Mouse (Mus musculus): ENCODE measurements around the gene Hist1h2bh. TPM values are rescaled to one million over a fixed set of nuclear protein-coding genes. Genes with fewer than 3 reads are reported as not detected.
"Not testable (repeated sequence)": the region's sequence is repeated elsewhere in the genome, so short reads cannot be mapped to it uniquely, and the experiment has no call there.

Hist1h2bh gene
- polyA plus RNA-seq, 1 experiment from 2014 or later: not detected

DNA sequence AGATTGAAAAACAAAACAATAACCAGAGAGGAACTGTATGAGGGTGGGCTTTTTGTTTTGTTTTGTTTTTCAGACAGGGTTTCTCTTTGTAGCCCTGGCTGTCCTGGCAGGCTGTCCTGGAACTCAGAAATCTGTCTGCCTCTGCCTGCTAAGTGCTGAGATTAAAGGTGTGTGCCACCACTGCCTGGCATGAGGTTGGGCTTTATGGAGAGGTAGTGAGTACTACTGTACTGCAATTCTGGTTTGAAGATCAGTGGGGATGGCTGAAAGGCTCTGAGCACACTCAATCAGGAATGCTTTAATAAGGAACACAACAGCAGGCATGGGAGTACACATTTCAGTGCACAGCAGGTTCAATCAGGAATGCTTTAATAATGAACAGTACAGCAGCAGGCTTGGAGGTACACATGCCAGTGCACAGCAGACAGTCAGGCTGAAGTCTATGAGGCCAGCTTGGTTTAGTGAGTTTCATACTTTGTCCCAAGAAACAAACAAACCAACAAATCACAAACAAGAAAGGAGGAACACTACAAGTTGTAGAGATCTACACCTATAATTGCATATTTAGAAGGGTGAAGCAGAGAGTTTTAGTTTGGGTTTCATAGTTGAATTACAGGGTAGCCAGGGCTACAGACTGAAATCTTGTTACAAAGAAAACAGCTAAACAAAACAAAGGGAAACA lies 40.3 kb upstream of the Hist1h2bh start:
- H3K4me3 ChIP-seq (replicated peaks; ENCODE audit: low read length): no peak overlapping the region
- no peaks in the 10 kb centered on the region for H3K36me3 ChIP-seq (replicated peaks; ENCODE audit: control insufficient read depth, insufficient read depth)
- H3K9me3 ChIP-seq (ENCODE audit: control insufficient read depth, low read length): no peaks in the 10 kb centered on the region
- DNase-seq (ENCODE audit: low spot score) (no peak), ATAC-seq (ENCODE audit: low FRiP score) (no peak)
- H3K27ac ChIP-seq: no peak overlapping the region
- H3K4me1 ChIP-seq (replicated peaks; ENCODE audit: control insufficient read depth, insufficient read depth, low read length): peaks cover 36% of the 10 kb centered on the region
- 0 out of 2 replicates have a peak overlapping the region, but pooled peaks have one; percentile 99 for H3K4me2 ChIP-seq (replicated peaks)
- H3K27me3 ChIP-seq (ENCODE audit: control insufficient read depth, insufficient read depth, low read length): no peaks in the 10 kb centered on the region
- no peak overlapping the region for H3K9ac ChIP-seq

DNA sequence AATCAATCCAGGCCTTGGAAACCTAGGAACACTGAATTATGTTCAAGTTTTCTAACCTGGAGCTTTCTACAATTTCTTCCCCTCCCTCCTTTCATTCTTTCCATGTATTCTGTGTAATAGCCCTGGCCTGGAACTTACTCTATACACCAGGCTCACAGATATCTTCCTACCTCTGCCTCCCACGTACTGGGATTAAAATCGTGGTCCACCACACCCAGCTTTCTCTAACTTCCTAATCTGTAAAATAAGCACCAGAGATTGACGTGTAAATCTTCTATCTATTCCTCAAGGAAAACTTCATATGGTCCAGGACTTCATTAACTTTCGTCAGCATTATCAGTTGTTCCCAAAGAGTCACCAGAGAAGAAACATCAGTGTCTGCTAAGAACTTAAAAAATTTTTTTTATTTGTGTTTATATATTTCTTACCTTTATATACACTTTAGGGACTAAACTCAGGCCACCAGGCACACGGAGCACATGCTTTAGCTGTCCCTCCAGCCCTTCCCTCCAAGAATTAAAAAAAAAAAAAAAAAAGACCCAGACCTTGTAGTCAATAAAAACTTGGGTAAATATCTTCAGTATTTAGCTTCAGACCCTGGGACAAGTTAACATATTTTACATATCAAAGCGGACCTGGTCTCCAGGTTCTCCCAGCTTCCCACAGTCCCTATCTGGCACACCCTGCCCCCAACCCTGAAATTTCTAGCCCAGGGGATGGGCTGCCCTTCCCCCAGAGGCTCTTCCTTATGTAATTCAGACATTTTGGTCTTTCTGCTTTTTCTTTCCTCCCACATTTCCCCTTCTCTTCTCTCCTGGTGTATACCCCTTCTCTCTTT lies 39.2 kb upstream of the Hist1h2bh start:
- Histone ChIP-seq H3K27ac (peak overlapping the region; percentile 82), H3K27me3 (ENCODE audit: control insufficient read depth, insufficient read depth, low read length) (no peaks in the 10 kb centered on the region), H3K4me2 (replicated peaks) (peak overlapping the region; percentile 99), H3K4me1 (replicated peaks; ENCODE audit: control insufficient read depth, insufficient read depth, low read length) (peaks cover 36% of the 10 kb centered on the region), H3K9me3 (ENCODE audit: control insufficient read depth, low read length) (no peaks in the 10 kb centered on the region), H3K4me3 (replicated peaks; ENCODE audit: low read length) (peak overlapping the region; percentile 45), H3K36me3 (replicated peaks; ENCODE audit: control insufficient read depth, insufficient read depth) (no peaks in the 10 kb centered on the region), H3K9ac (peak overlapping the region; percentile 70)
- DNase-seq (ENCODE audit: low spot score) (no peak), ATAC-seq (ENCODE audit: low FRiP score) (no peak)
- 4% methylated on average over 6 of the region's 6 CpGs for WGBS

DNA sequence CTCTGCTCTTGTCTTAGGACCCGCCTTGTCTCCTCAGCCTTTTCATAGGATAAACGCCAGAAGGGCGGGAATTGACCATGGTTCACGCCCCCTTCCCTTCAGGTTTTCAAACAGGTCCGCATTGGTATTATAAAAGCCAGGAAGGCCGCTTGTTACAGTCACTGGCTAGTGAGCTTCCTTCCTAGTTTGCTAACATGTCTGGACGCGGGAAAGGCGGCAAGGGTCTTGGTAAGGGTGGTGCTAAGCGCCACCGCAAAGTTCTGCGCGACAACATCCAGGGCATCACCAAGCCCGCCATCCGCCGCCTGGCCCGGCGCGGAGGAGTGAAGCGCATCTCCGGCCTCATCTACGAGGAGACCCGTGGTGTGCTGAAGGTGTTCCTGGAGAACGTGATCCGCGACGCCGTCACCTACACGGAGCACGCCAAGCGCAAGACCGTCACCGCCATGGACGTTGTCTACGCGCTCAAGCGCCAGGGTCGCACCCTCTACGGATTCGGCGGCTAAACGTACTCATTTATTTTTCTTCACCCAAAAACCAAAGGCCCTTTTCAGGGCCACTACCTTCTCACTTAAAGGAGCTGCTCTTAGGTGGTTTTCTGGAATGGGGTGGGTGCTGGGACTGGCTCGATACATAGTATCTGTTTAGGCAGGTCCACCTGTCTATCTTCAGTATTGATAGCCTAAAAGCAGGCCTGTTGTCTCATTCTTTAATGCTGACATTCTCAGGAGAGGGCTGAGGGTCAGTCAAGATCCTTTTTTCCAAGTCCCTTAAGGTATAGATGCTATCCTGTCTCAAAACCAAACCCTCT lies 38.4 kb upstream of the Hist1h2bh start, which contains the start of gene Hist1h4d:
Gene Hist1h4d (plus strand): TSS at position 191 of the 811 bp plus-strand sequence.
- ATAC-seq (ENCODE audit: low FRiP score) (peak; percentile 92), DNase-seq (ENCODE audit: low spot score) (peak; percentile 100)
- under 1% methylated on average over 43 of the region's 43 CpGs for WGBS

DNA sequence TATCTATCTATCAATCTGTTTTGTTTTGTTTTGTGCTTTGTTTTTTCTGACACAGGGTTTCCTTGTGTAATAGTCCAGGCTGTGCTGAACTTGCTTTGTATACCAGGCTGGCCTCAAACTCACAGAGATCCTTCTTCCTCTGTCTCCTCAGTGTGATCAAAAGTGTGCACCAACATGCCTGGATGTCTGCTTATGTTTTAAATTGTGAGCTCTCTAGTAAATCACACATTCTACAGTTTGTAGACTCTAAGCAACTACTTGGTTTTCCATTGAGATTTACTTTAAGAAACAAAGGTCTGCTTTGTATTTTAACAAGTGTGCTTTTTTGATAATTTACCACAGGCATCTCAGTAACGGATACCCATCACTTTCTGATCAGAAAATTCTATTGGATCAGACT lies 34.6 kb upstream of the Hist1h2bh start:
- H3K4me1 ChIP-seq (replicated peaks; ENCODE audit: control insufficient read depth, insufficient read depth, low read length): peaks cover 30% of the 10 kb centered on the region
- H3K27me3 ChIP-seq (ENCODE audit: control insufficient read depth, insufficient read depth, low read length): no peaks in the 10 kb centered on the region
- DNase-seq (ENCODE audit: low spot score): no peak
- H3K9ac ChIP-seq: no peak overlapping the region
- no peak overlapping the region for H3K4me2 ChIP-seq (replicated peaks)
- WGBS: 97% methylated on average over 1 of the region's 1 CpGs
- ATAC-seq (ENCODE audit: low FRiP score): no peak
- H3K27ac ChIP-seq: no peak overlapping the region
- H3K36me3 ChIP-seq (replicated peaks; ENCODE audit: control insufficient read depth, insufficient read depth): no peaks in the 10 kb centered on the region
- H3K4me3 ChIP-seq (replicated peaks; ENCODE audit: low read length): no peak overlapping the region
- no peaks in the 10 kb centered on the region for H3K9me3 ChIP-seq (ENCODE audit: control insufficient read depth, low read length)

More for the DNA sequence above, 38.4 kb upstream of the Hist1h2bh start, which contains the start of gene Hist1h4d:
- no peaks in the 10 kb centered on the region for H3K27me3 ChIP-seq (ENCODE audit: control insufficient read depth, insufficient read depth, low read length)
- peak within 1 kb of the TSS; percentile 45 for H3K4me3 ChIP-seq (replicated peaks; ENCODE audit: low read length)
- no peaks in the 10 kb centered on the region for H3K9me3 ChIP-seq (ENCODE audit: control insufficient read depth, low read length)
- H3K4me2 ChIP-seq (replicated peaks): peak within 1 kb of the TSS; percentile 99
- peak within 1 kb of the TSS; percentile 82 for H3K27ac ChIP-seq
- peaks cover 33% of the 10 kb centered on the region for H3K4me1 ChIP-seq (replicated peaks; ENCODE audit: control insufficient read depth, insufficient read depth, low read length)
- H3K9ac ChIP-seq: peak within 1 kb of the TSS; percentile 70
- H3K36me3 ChIP-seq (replicated peaks; ENCODE audit: control insufficient read depth, insufficient read depth): no peaks in the 10 kb centered on the region

DNA sequence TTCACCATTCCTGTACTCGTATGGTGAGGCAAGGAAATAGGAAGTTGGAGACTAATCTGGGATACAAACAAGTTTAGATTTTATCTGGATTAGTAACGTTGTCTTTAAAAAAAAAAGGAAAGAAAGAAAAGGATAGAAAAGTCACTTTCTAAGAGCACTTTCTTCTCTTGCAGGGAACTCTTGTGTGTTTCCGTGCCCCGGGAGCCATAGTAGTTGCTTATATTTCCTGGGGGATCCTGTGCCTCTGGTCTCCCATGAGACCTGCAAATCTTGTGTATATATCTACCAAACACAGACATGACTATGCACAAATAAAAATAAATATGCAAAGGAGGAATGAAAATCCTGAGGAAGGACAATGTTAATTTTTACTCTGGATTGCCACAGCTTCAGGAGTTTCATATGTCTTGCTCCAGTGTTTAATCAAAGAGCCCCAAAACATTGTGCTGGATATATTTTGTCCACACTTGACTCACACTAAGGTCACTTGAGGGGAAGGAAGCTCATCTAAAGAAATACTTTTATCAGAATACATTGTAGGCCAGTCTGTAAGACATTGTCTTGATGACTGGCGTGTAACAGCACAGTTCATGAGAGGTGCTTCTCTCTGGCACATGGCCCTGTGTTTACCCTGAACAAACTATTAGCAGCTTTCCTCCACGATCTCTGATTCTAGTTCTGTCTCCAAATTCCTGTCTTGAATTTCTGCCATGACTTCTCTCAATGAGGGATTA lies 33.9 kb upstream of the Hist1h2bh start:
- Histone ChIP-seq H3K9ac (0 out of 2 replicates have a peak overlapping the region, but pooled peaks have one; percentile 71), H3K4me1 (replicated peaks; ENCODE audit: control insufficient read depth, insufficient read depth, low read length) (peaks cover 30% of the 10 kb centered on the region), H3K36me3 (replicated peaks; ENCODE audit: control insufficient read depth, insufficient read depth) (no peaks in the 10 kb centered on the region), H3K27ac (no peak overlapping the region), H3K9me3 (ENCODE audit: control insufficient read depth, low read length) (no peaks in the 10 kb centered on the region), H3K27me3 (ENCODE audit: control insufficient read depth, insufficient read depth, low read length) (no peaks in the 10 kb centered on the region), H3K4me2 (replicated peaks) (peak overlapping the region; percentile 67), H3K4me3 (replicated peaks; ENCODE audit: low read length) (peak overlapping the region; percentile 35; the same call in 1 of the 2 replicates)
- 56% methylated on average over 6 of the region's 6 CpGs for whole genome bisulfite sequencing
- ATAC-seq (ENCODE audit: low FRiP score) (no peak), DNase-seq (ENCODE audit: low spot score) (no peak)

DNA sequence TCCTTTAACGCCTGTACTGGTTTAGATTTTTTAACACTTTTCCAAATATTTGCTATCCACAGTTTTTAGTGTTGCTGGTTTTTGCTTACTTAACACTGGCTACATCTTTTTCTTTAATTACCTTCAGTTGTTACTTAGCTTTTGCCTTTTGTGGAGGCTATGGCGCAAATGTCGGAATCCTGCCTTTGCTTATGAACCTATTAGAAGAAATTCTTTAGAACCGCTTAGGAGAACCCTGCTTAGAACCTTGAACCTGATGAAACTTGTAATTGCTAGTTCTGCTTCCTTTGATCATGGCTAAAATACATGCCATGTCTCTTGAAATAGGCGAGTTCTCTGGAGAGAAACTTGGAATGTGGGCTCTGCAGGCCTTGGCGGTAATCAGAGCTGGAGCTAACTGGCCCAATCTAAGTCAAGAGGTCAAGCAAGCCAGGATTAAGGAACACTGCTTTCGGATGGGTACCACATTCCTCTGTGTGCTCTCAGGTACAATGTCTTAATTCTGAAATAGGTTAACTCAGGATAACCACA lies 33.2 kb upstream of the Hist1h2bh start:
- H3K4me1 ChIP-seq (replicated peaks; ENCODE audit: control insufficient read depth, insufficient read depth, low read length): peaks cover 29% of the 10 kb centered on the region
- H3K27ac ChIP-seq: peak overlapping the region; percentile 67
- H3K9ac ChIP-seq: peak overlapping the region; percentile 71
- no peaks in the 10 kb centered on the region for H3K9me3 ChIP-seq (ENCODE audit: control insufficient read depth, low read length)
- no peaks in the 10 kb centered on the region for H3K36me3 ChIP-seq (replicated peaks; ENCODE audit: control insufficient read depth, insufficient read depth)
- DNase-seq (ENCODE audit: low spot score): no peak
- no peak for ATAC-seq (ENCODE audit: low FRiP score)
- peak overlapping the region; percentile 67 for H3K4me2 ChIP-seq (replicated peaks)
- H3K4me3 ChIP-seq (replicated peaks; ENCODE audit: low read length): peak overlapping the region; percentile 35
- H3K27me3 ChIP-seq (ENCODE audit: control insufficient read depth, insufficient read depth, low read length): no peaks in the 10 kb centered on the region
- 6% methylated on average over 7 of the region's 7 CpGs for WGBS

DNA sequence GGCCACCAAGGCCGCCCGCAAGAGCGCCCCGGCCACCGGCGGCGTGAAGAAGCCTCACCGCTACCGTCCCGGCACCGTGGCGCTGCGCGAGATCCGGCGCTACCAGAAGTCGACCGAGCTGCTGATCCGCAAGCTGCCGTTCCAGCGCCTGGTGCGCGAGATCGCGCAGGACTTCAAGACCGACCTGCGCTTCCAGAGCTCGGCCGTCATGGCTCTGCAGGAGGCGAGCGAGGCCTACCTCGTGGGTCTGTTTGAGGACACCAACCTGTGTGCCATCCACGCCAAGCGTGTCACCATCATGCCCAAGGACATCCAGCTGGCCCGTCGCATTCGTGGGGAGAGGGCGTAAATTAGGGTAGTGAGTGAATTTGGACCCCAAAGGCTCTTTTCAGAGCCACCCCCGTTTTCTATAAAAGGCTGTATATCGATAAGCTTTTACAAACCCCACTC lies 32.7 kb upstream of the Hist1h2bh start:
- DNase-seq (ENCODE audit: low spot score); ATAC-seq (ENCODE audit: low FRiP score); H3K36me3 ChIP-seq (replicated peaks; ENCODE audit: control insufficient read depth, insufficient read depth); H3K27me3 ChIP-seq (ENCODE audit: control insufficient read depth, insufficient read depth, low read length); H3K9me3 ChIP-seq (ENCODE audit: control insufficient read depth, low read length): not testable (repeated sequence)
- Histone ChIP-seq H3K4me1 (replicated peaks; ENCODE audit: control insufficient read depth, insufficient read depth, low read length) (peaks cover 29% of the 10 kb centered on the region), H3K4me3 (replicated peaks; ENCODE audit: low read length) (peak overlapping the region; percentile 35), H3K9ac (peak overlapping the region; percentile 71), H3K27ac (peak overlapping the region; percentile 67), H3K4me2 (replicated peaks) (peak overlapping the region; percentile 67)
- WGBS: under 1% methylated on average over 8 of the region's 40 CpGs

DNA sequence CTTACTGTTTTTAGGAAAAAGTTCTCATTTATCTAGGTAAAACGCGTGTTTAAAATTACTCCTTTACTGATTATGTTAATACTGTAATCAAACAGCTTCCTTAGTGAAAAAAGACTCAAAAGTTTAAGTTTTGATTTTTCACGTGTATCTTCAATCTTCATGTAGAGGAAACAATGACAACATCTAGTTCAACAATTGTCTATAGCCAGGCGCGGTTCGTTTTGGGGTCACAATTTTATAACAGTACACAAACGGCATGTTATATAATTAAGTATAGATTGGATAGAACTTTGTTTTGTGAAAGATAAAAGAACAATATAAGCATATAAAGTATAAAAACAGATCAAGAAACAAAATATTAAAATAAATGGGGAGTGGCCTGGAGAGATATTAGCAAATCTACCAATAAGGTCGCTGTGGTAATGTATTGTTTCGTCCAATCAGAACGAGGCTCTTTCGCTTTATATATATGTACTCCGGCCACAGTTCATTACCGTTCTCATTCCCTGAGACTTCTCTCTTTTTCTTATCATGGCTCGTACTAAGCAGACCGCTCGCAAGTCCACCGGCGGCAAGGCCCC lies 32.2 kb upstream of the Hist1h2bh start, which contains the start of gene Hist1h3d:
Gene Hist1h3d (plus strand): TSS at position 493 of the 581 bp plus-strand sequence.
- peak; percentile 62 for ATAC-seq (ENCODE audit: low FRiP score)

More for the DNA sequence above, 32.2 kb upstream of the Hist1h2bh start, which contains the start of gene Hist1h3d:
- Histone ChIP-seq H3K27me3 (ENCODE audit: control insufficient read depth, insufficient read depth, low read length) (no peaks in the 10 kb centered on the region), H3K27ac (peak within 1 kb of the TSS; percentile 87), H3K9ac (peak within 1 kb of the TSS; percentile 71), H3K4me1 (replicated peaks; ENCODE audit: control insufficient read depth, insufficient read depth, low read length) (peaks cover 31% of the 10 kb centered on the region), H3K36me3 (replicated peaks; ENCODE audit: control insufficient read depth, insufficient read depth) (no peaks in the 10 kb centered on the region), H3K9me3 (ENCODE audit: control insufficient read depth, low read length) (no peaks in the 10 kb centered on the region), H3K4me2 (replicated peaks) (peak within 1 kb of the TSS; percentile 67), H3K4me3 (replicated peaks; ENCODE audit: low read length) (peak within 1 kb of the TSS; percentile 35)
- peak; percentile 87 for DNase-seq (ENCODE audit: low spot score)
- WGBS: under 1% methylated on average over 18 of the region's 18 CpGs
